Mouse (Mus musculus): ENCODE data around the gene Ncmap.

- no peak for TF ChIP-seq CTCF (IDR thresholded peaks at IDR 0.05; ENCODE audit: low read depth)
- TF ChIP-seq EP300 (IDR thresholded peaks at IDR 0.05; ENCODE audit: low read depth), result no peak
These were observed 42.0 kb downstream of the Ncmap start for GRCm38 (mm10) chr4:135355886-135356550.
